Mouse (Mus musculus): Measurements from ENCODE around the gene Oaf.

Gene Oaf

GRCm38 (mm10) chr9:43239712-43240593 is at the start of gene Oaf:
Gene Oaf (minus strand): TSS chr9:43239911.
- peak; percentile 70 to 73 for DNase-seq (ENCODE audit: low spot score in 2 of 2)

GRCm38 (mm10) chr9:43286870-43287269 is 47.2 kb upstream of the Oaf start:
- DNase-seq (ENCODE audit: low spot score in 2 of 2), result peak in 1 of 2 experiments; percentile 62

- no peak for DNase-seq (ENCODE audit: low spot score in 2 of 2)
Measured at GRCm38 (mm10) chr9:43285281-43285680, 45.6 kb upstream of the Oaf start.

GRCm38 (mm10) chr9:43284284-43284683 is 44.6 kb upstream of the Oaf start:
- peak; percentile 52 to 76 for DNase-seq (ENCODE audit: low spot score in 2 of 2)

- no peak for DNase-seq (ENCODE audit: low spot score in 2 of 2)
Measured at GRCm38 (mm10) chr9:43273735-43274134, 34.0 kb upstream of the Oaf start.

GRCm38 (mm10) chr9:43271761-43272518 is 32.2 kb upstream of the Oaf start:
- DNase-seq (ENCODE audit: low spot score in 2 of 2), result no peak

- DNase-seq (ENCODE audit: low spot score in 2 of 2), result peak; percentile 30 to 47
Measured at GRCm38 (mm10) chr9:43270723-43271252, 31.1 kb upstream of the Oaf start.

GRCm38 (mm10) chr9:43269166-43269565 is 29.5 kb upstream of the Oaf start:
- peak in 1 of 2 experiments; percentile 31 for DNase-seq (ENCODE audit: low spot score in 2 of 2)

- DNase-seq (ENCODE audit: low spot score in 2 of 2), result no peak
Measured at GRCm38 (mm10) chr9:43267357-43267756, 27.6 kb upstream of the Oaf start.

- DNase-seq (ENCODE audit: low spot score in 2 of 2), result no peak
Measured at GRCm38 (mm10) chr9:43265194-43265593, 25.5 kb upstream of the Oaf start.

- DNase-seq (ENCODE audit: low spot score in 2 of 2), result no peak
Measured at GRCm38 (mm10) chr9:43263946-43264451, 24.3 kb upstream of the Oaf start.

GRCm38 (mm10) chr9:43262811-43263550 is 23.3 kb upstream of the Oaf start:
- no peak for DNase-seq (ENCODE audit: low spot score in 2 of 2)

GRCm38 (mm10) chr9:43262390-43262789 is 22.7 kb upstream of the Oaf start:
- no peak for DNase-seq (ENCODE audit: low spot score in 2 of 2)

- no peak for DNase-seq (ENCODE audit: low spot score in 2 of 2)
Measured at GRCm38 (mm10) chr9:43261941-43262340, 22.2 kb upstream of the Oaf start.

- DNase-seq (ENCODE audit: low spot score in 2 of 2), result no peak
Measured at GRCm38 (mm10) chr9:43261124-43261907, 21.6 kb upstream of the Oaf start.

GRCm38 (mm10) chr9:43260661-43261060 is 20.9 kb upstream of the Oaf start:
- DNase-seq (ENCODE audit: low spot score in 2 of 2), result no peak

- DNase-seq (ENCODE audit: low spot score in 2 of 2), result no peak
Measured at GRCm38 (mm10) chr9:43253271-43253681, 13.6 kb upstream of the Oaf start.

GRCm38 (mm10) chr9:43252790-43253189 is 13.1 kb upstream of the Oaf start:
- no peak for DNase-seq (ENCODE audit: low spot score in 2 of 2)

GRCm38 (mm10) chr9:43251786-43252185 is 12.1 kb upstream of the Oaf start:
- DNase-seq (ENCODE audit: low spot score in 2 of 2), result no peak

GRCm38 (mm10) chr9:43246738-43247180 is 7.0 kb upstream of the Oaf start:
- no peak for DNase-seq (ENCODE audit: low spot score in 2 of 2)

All from frontal cortex, postnatal 10 days (tissue).